Mouse (Mus musculus): Measurements from ENCODE around the gene Ltn1. TPM values are rescaled to one million over a fixed set of nuclear protein-coding genes. Genes with fewer than 3 reads are reported as not detected.

The Ltn1 gene
- polyA plus RNA-seq, 1 experiment from 2014 or later = 27.9 TPM

GRCm38 (mm10) chr16:87354748-87355147 is 77.7 kb downstream of the Ltn1 start:
- peak overlapping the region; percentile 98; the same call in 1 of the 2 replicates for H3K27ac ChIP-seq (ENCODE audit: low read length)
- WGBS = 72% methylated on average over 7 of the region's 7 CpGs

GRCm38 (mm10) chr16:87354075-87354583 is 78.3 kb downstream of the Ltn1 start, which contains the start of gene N6amt1:
N6amt1 (plus strand) TSS chr16:87354185.
- ATAC-seq (ENCODE audit: low FRiP score, low TSS enrichment) = peak; percentile 99
- H3K4me1 ChIP-seq (ENCODE audit: insufficient read depth, low read length) = peaks cover 7% of the 10 kb centered on the region
- peaks cover 17% of the 10 kb centered on the region for H3K36me3 ChIP-seq (ENCODE audit: insufficient read depth, low read length)
- peak within 1 kb of the TSS; percentile 67 for H3K4me2 ChIP-seq (replicated peaks; ENCODE audit: low read depth, low read length)
- H3K27me3 ChIP-seq (ENCODE audit: insufficient read depth, low read length) = no peaks in the 10 kb centered on the region
- WGBS = under 1% methylated on average over 48 of the region's 48 CpGs
- H3K27ac ChIP-seq (ENCODE audit: low read length) = peak within 1 kb of the TSS; percentile 98
- H3K4me3 ChIP-seq (ENCODE audit: low read length) = peak within 1 kb of the TSS; percentile 87
- H3K9ac ChIP-seq (replicated peaks; ENCODE audit: low read length) = peak within 1 kb of the TSS; percentile 90
- H3K9me3 ChIP-seq (ENCODE audit: low read length) = 0 out of 2 replicates have a peak, but pooled peaks cover 4% of the 10 kb centered on the region

More at GRCm38 (mm10) chr16:87354748-87355147, 77.7 kb downstream of the Ltn1 start:
- Histone ChIP-seq H3K9me3 (ENCODE audit: low read length) (0 out of 2 replicates have a peak, but pooled peaks cover 4% of the 10 kb centered on the region), H3K4me2 (replicated peaks; ENCODE audit: low read depth, low read length) (peak overlapping the region; percentile 67), H3K4me3 (ENCODE audit: low read length) (peak overlapping the region; percentile 87), H3K27me3 (ENCODE audit: insufficient read depth, low read length) (no peaks in the 10 kb centered on the region), H3K4me1 (ENCODE audit: insufficient read depth, low read length) (peaks cover 7% of the 10 kb centered on the region), H3K9ac (replicated peaks; ENCODE audit: low read length) (no peak overlapping the region), H3K36me3 (ENCODE audit: insufficient read depth, low read length) (peaks cover 19% of the 10 kb centered on the region)
- ATAC-seq (ENCODE audit: low FRiP score, low TSS enrichment) = peak; percentile 23; the same call in 1 of the 2 replicates

GRCm38 (mm10) chr16:87353605-87354004 is 78.8 kb downstream of the Ltn1 start:
- 97% methylated on average over 1 of the region's 1 CpGs for WGBS
- ATAC-seq (ENCODE audit: low FRiP score, low TSS enrichment) = no peak
- Histone ChIP-seq H3K4me3 (ENCODE audit: low read length) (peak overlapping the region; percentile 87), H3K9me3 (ENCODE audit: low read length) (0 out of 2 replicates have a peak, but pooled peaks cover 4% of the 10 kb centered on the region), H3K4me1 (ENCODE audit: insufficient read depth, low read length) (peaks cover 7% of the 10 kb centered on the region), H3K9ac (replicated peaks; ENCODE audit: low read length) (no peak overlapping the region), H3K27ac (ENCODE audit: low read length) (no peak overlapping the region), H3K4me2 (replicated peaks; ENCODE audit: low read depth, low read length) (peak overlapping the region; percentile 67), H3K36me3 (ENCODE audit: insufficient read depth, low read length) (peaks cover 12% of the 10 kb centered on the region; the same call in 1 of the 2 replicates), H3K27me3 (ENCODE audit: insufficient read depth, low read length) (no peaks in the 10 kb centered on the region)

DNA sequence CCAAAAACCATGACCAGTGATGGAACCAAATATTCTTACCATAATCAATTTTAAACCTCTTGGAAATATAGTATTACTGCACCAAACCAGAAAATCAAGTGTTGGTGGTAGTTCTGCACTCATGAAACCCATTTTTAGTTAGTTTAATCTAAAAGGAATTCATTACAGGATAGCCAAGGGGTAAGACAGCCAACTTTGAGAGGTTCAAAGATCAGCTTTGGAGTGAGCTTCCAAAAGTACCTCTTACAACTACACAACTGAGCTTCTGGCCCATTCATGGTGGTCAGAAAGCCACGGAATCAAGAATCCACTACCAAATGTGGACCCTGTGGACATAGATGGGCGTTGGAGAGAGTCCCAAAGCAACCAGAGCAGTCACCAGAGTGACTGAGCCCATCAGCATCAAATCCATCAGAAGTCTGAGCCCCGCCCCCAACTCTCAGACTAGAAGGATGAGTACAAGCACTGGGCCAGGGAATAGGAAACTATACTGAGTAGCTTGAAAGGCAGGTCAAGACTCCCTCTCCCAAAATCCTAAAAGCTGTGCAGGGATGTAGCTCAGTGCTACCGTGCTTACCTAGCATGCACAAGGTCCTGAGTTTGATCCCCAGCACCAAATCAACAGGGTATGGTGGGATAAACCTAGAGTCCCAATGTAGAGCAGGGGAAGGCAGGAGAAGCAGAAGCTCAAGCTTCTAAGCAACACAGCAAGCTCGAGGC is 80.9 kb downstream of the Ltn1 start:
- H3K4me2 ChIP-seq (replicated peaks; ENCODE audit: low read depth, low read length) = no peak overlapping the region
- WGBS = 75% methylated on average over 5 of the region's 5 CpGs
- no peak overlapping the region for H3K9ac ChIP-seq (replicated peaks; ENCODE audit: low read length)
- H3K9me3 ChIP-seq (ENCODE audit: low read length) = 0 out of 2 replicates have a peak, but pooled peaks cover 4% of the 10 kb centered on the region
- no peak overlapping the region for H3K4me3 ChIP-seq (ENCODE audit: low read length)
- H3K4me1 ChIP-seq (ENCODE audit: insufficient read depth, low read length) = peaks cover 7% of the 10 kb centered on the region
- peaks cover under 1% of the 10 kb centered on the region; the same call in 1 of the 2 replicates for H3K36me3 ChIP-seq (ENCODE audit: insufficient read depth, low read length)
- H3K27me3 ChIP-seq (ENCODE audit: insufficient read depth, low read length) = no peaks in the 10 kb centered on the region
- no peak for ATAC-seq (ENCODE audit: low FRiP score, low TSS enrichment)
- no peak overlapping the region for H3K27ac ChIP-seq (ENCODE audit: low read length)

DNA sequence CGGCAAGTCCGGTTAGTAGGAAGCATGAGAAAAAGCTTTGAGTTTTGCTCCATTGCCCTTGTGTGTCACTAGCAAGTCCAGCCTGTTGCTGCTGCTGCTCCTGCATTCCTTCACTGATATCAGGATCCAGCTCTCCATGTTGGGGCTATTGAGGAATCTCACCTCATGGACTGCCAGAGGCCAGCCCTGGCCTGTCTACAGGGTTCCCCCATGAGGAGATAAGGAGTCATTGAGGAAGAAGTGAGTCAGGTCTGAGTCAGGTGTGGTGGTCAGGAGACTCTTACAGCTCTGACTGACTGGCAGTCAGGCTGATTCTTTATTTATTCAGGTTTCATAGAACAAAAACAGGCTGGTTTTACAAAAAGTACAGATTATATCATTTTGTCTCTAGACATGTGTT is 84.3 kb downstream of the Ltn1 start:
- Histone ChIP-seq H3K9me3 (ENCODE audit: low read length) (0 out of 2 replicates have a peak, but pooled peaks cover 4% of the 10 kb centered on the region), H3K27me3 (ENCODE audit: insufficient read depth, low read length) (no peaks in the 10 kb centered on the region), H3K4me3 (ENCODE audit: low read length) (no peak overlapping the region), H3K4me1 (ENCODE audit: insufficient read depth, low read length) (no peaks in the 10 kb centered on the region), H3K27ac (ENCODE audit: low read length) (no peak overlapping the region), H3K4me2 (replicated peaks; ENCODE audit: low read depth, low read length) (no peak overlapping the region), H3K36me3 (ENCODE audit: insufficient read depth, low read length) (no peaks in the 10 kb centered on the region), H3K9ac (replicated peaks; ENCODE audit: low read length) (no peak overlapping the region)
- peak; percentile 59; the same call in 1 of the 2 replicates for ATAC-seq (ENCODE audit: low FRiP score, low TSS enrichment)
- 87% methylated on average over 2 of the region's 2 CpGs for WGBS

GRCm38 (mm10) chr16:87341043-87341572 is 91.3 kb downstream of the Ltn1 start:
- no peak overlapping the region for H3K4me2 ChIP-seq (replicated peaks; ENCODE audit: low read depth, low read length)
- no peak overlapping the region for H3K4me3 ChIP-seq (ENCODE audit: low read length)
- no peaks in the 10 kb centered on the region for H3K27me3 ChIP-seq (ENCODE audit: insufficient read depth, low read length)
- H3K4me1 ChIP-seq (ENCODE audit: insufficient read depth, low read length) = no peaks in the 10 kb centered on the region
- no peak overlapping the region for H3K27ac ChIP-seq (ENCODE audit: low read length)
- H3K36me3 ChIP-seq (ENCODE audit: insufficient read depth, low read length) = no peaks in the 10 kb centered on the region
- no peak overlapping the region for H3K9ac ChIP-seq (replicated peaks; ENCODE audit: low read length)
- WGBS = 49% methylated on average over 6 of the region's 6 CpGs
- ATAC-seq (ENCODE audit: low FRiP score, low TSS enrichment) = no peak
- no peaks in the 10 kb centered on the region for H3K9me3 ChIP-seq (ENCODE audit: low read length)

DNA sequence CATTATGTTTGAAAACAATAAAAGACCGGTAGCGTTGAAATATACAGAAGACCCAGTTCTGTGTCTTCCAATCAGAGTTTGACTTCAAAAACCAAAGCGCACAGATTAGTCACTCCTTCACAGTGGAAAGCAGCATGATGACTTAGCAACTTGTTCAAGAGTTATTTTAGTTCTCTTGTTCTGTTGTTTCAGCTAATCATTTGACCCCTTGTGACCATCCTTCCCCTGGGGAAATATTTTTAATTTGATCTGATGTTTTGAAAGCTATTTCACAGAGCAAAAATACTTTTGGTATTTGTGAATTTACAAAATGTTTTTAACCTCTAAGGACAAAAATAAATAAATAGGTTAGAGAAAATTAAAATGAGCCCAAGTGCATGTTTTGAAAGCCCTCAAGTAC is 97.7 kb downstream of the Ltn1 start:
- 89% methylated on average over 3 of the region's 3 CpGs for WGBS
- no peaks in the 10 kb centered on the region for H3K9me3 ChIP-seq (ENCODE audit: low read length)
- no peak overlapping the region for H3K4me2 ChIP-seq (replicated peaks; ENCODE audit: low read depth, low read length)
- no peaks in the 10 kb centered on the region for H3K27me3 ChIP-seq (ENCODE audit: insufficient read depth, low read length)
- no peaks in the 10 kb centered on the region for H3K4me1 ChIP-seq (ENCODE audit: insufficient read depth, low read length)
- H3K36me3 ChIP-seq (ENCODE audit: insufficient read depth, low read length) = no peaks in the 10 kb centered on the region
- H3K9ac ChIP-seq (replicated peaks; ENCODE audit: low read length) = no peak overlapping the region
- no peak for ATAC-seq (ENCODE audit: low FRiP score, low TSS enrichment)
- no peak overlapping the region for H3K4me3 ChIP-seq (ENCODE audit: low read length)
- no peak overlapping the region for H3K27ac ChIP-seq (ENCODE audit: low read length)

DNA sequence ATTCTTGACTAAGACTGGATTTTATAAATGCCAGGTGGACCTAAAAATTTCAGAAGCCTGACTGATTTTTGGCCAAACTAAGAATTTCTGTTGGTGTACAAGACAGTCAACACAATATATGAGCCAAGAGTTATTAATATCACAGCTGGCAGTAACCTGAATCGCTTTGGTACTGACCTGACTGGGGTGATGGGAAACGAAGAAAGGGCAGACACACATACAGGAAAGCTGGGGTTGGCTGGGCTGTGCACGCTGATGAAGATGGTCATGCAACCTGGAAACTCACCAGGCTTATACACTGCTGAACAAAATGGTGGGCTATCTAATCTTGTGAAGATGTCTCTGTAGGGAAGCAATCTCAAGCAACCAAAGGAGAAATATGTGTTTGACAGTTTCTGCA is 102.4 kb downstream of the Ltn1 start:
- Histone ChIP-seq H3K36me3 (ENCODE audit: insufficient read depth, low read length) (no peaks in the 10 kb centered on the region), H3K27me3 (ENCODE audit: insufficient read depth, low read length) (no peaks in the 10 kb centered on the region), H3K9me3 (ENCODE audit: low read length) (no peaks in the 10 kb centered on the region), H3K9ac (replicated peaks; ENCODE audit: low read length) (no peak overlapping the region), H3K4me2 (replicated peaks; ENCODE audit: low read depth, low read length) (no peak overlapping the region), H3K4me3 (ENCODE audit: low read length) (no peak overlapping the region), H3K27ac (ENCODE audit: low read length) (no peak overlapping the region), H3K4me1 (ENCODE audit: insufficient read depth, low read length) (no peaks in the 10 kb centered on the region)
- WGBS = 95% methylated on average over 3 of the region's 3 CpGs
- no peak for ATAC-seq (ENCODE audit: low FRiP score, low TSS enrichment)
